ENCODE assay signal across 11 mouse cellular contexts in the genomic region with DNA sequence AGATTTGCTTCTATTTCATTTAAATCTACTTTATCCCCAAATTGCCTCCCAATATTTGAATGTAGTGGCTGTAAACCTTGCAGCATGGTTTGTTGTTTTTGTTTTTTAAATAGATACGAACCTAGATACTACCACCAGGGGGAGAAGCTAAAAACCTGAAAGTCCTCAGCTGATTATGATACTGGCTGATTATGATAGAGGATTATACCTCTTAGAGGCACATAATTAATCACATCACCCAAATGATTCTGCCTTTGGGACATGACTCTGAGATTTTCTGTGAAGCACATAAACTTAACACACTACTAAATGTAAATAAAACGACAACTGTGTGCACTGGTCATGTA.
DNase-seq lines count a peak whose midpoint lies in the region; ATAC-seq and TF ChIP-seq lines count a peak whose summit lies in the region.
"Had no signal": no experiment of that assay in that cellular context is flagged by ENCODE, and none has a peak within 500 bp of the region (broad histone marks: within the 10 kb centered on the region; RNA-seq: fewer than 3 reads in every experiment).

No protein-coding gene starts in this region.

- H3K4me1 ChIP-seq in forebrain, postnatal 0 days (ENCODE audit: insufficient read depth) = peaks cover 10% of the 10 kb centered on the region
- H3K4me1 ChIP-seq in midbrain, embryonic 16.5 days (ENCODE audit: control insufficient read depth, insufficient read depth, low read length) = peaks cover 16% of the 10 kb centered on the region
- H3K4me1 ChIP-seq: liver, embryonic 15.5 days had no signal

- no peaks in the 10 kb centered on the region for H3K27me3 ChIP-seq in forebrain, postnatal 0 days (ENCODE audit: insufficient read depth, low read length)
- no peaks in the 10 kb centered on the region for H3K27me3 ChIP-seq in midbrain, embryonic 16.5 days (ENCODE audit: control insufficient read depth, insufficient read depth, low read depth, low read length)
- H3K27me3 ChIP-seq: heart, embryonic 15.5 days; liver, embryonic 15.5 days had no signal

- no peak overlapping the region for H3K4me3 ChIP-seq in forebrain, postnatal 0 days (ENCODE audit: low read depth, low read length)
- H3K4me3 ChIP-seq in midbrain, embryonic 16.5 days (ENCODE audit: low read depth, low read length) = no peak overlapping the region
- H3K4me3 ChIP-seq: erythroblast, embryonic 14.5 days; heart, embryonic 15.5 days; liver, embryonic 15.5 days had no signal

- no peaks in the 10 kb centered on the region for H3K9me3 ChIP-seq in forebrain, postnatal 0 days (ENCODE audit: low read length)
- no peaks in the 10 kb centered on the region for H3K9me3 ChIP-seq in midbrain, embryonic 16.5 days (replicated peaks; ENCODE audit: control insufficient read depth, low read length, poor library complexity, severe bottlenecking)
- H3K9me3 ChIP-seq: heart, embryonic 15.5 days; liver, embryonic 15.5 days had no signal

- peak overlapping the region; percentile 85 for H3K27ac ChIP-seq in forebrain, postnatal 0 days (ENCODE audit: low read depth, low read length)
- peak overlapping the region; percentile 71 for H3K27ac ChIP-seq in midbrain, embryonic 16.5 days (ENCODE audit: low read length)
- H3K27ac ChIP-seq: liver, embryonic 15.5 days had no signal

- peak; percentile 58 for TF ChIP-seq CTCF in forebrain, postnatal 0 days (IDR thresholded peaks at IDR 0.05; ENCODE audit: low read depth)

- H3K4me2 ChIP-seq in forebrain, postnatal 0 days (ENCODE audit: low read depth) = peak overlapping the region; percentile 16
- H3K4me2 ChIP-seq in midbrain, embryonic 16.5 days (ENCODE audit: low read length) = no peak overlapping the region
- H3K4me2 ChIP-seq: heart, embryonic 15.5 days; liver, embryonic 15.5 days had no signal

- no peaks in the 10 kb centered on the region for H3K36me3 ChIP-seq in forebrain, postnatal 0 days (ENCODE audit: insufficient read depth)
- H3K36me3 ChIP-seq in midbrain, embryonic 16.5 days (ENCODE audit: control insufficient read depth, insufficient read depth, low read length) = no peaks in the 10 kb centered on the region
- H3K36me3 ChIP-seq: heart, embryonic 15.5 days; liver, embryonic 15.5 days had no signal

- H3K9ac ChIP-seq in forebrain, postnatal 0 days = no peak overlapping the region
- H3K9ac ChIP-seq in midbrain, embryonic 16.5 days (ENCODE audit: low read depth, low read length) = no peak overlapping the region
- H3K9ac ChIP-seq: heart, embryonic 15.5 days; liver, embryonic 15.5 days had no signal

- peak; percentile 30 for ATAC-seq in forebrain, postnatal 0 days
- no peak for ATAC-seq in midbrain, embryonic 16.5 days

- 26% methylated on average over 2 of the region's 2 CpGs for WGBS in forebrain, postnatal 0 days
- 37% methylated on average over 2 of the region's 2 CpGs for WGBS in midbrain, embryonic 16.5 days

- DNase-seq in embryo, embryonic 11 days = peak; percentile 40
- no peak for DNase-seq in embryo, embryonic 9.5 days (ENCODE audit: extremely low spot score)
- DNase-seq in MN1 (ENCODE audit: low spot score) (peak; percentile 38), adipocyte (ENCODE audit: low spot score) (no peak)
- peak; percentile 71 for DNase-seq in forebrain, postnatal 0 days
- no peak for DNase-seq in adrenal gland, postnatal 25 days
- DNase-seq in urinary bladder, postnatal 14 days (ENCODE audit: low spot score) = no peak

Comparison
In these comparisons a context has a peak if more than half of its experiments do, and no peak if none do; other contexts are left out.
1. DNase-seq: peak in embryo, embryonic 11 days (single experiment), MN1 (single experiment) and forebrain, postnatal 0 days (single experiment); none in embryo, embryonic 9.5 days (single experiment), adrenal gland, postnatal 25 days (single experiment), adipocyte (single experiment) and urinary bladder, postnatal 14 days (single experiment).